Mouse (Mus musculus) C2C12 (cell line): ENCODE measurements around the gene Syt7. TPM values are rescaled to one million over a fixed set of nuclear protein-coding genes. Genes with fewer than 3 reads are reported as not detected.
A peak's percentile ranks its signal among the peaks of the same experiment; 100 is the strongest.

Experiments used
- H3K27me3 ChIP-seq: one replicate; pipeline ENCODE4 v1.6.1; 2011; ENCODE audit not compliant: control insufficient read depth, insufficient read depth, insufficient read length
- H3K36me3 ChIP-seq: one replicate; pipeline ENCODE4 v1.6.1; 2011; ENCODE audit not compliant: control insufficient read depth, insufficient read depth
- H3K4me3 ChIP-seq: one replicate; pipeline ENCODE4 v1.5.1; 2011; ENCODE audit warnings: mild to moderate bottlenecking, control low read depth; ENCODE audit not compliant: poor library complexity, insufficient read depth, severe bottlenecking
- H3K79me2 ChIP-seq: one replicate; pipeline ENCODE4 v1.6.1; 2011; ENCODE audit not compliant: control insufficient read depth, insufficient read depth
- H3K79me3 ChIP-seq: one replicate; pipeline ENCODE4 v1.6.1; 2011; ENCODE audit warnings: low read depth, control low read depth
- H3ac ChIP-seq: one replicate; pipeline ENCODE3; 2011; ENCODE audit warnings: low read depth; ENCODE audit not compliant: control insufficient read depth, insufficient read length
- CEBPB ChIP-seq: IDR thresholded peaks from one replicate; pipeline ENCODE4 v1.6.1; 2011; ENCODE audit warnings: low read depth, mild to moderate bottlenecking, control low read depth, moderate library complexity
- CTCF ChIP-seq: IDR thresholded peaks from one replicate; pipeline ENCODE4 v1.5.1; 2011; ENCODE audit not compliant: control insufficient read depth, insufficient read depth, insufficient read length
- FOSL1 ChIP-seq: IDR thresholded peaks from one replicate; pipeline ENCODE4 v1.8.0; 2011; ENCODE audit warnings: mild to moderate bottlenecking, low read length; ENCODE audit not compliant: poor library complexity, insufficient read depth, severe bottlenecking
- MAX ChIP-seq: IDR thresholded peaks from one replicate; pipeline ENCODE4 v1.6.1; 2011; ENCODE audit warnings: mild to moderate bottlenecking, control low read depth
- MYOD1 ChIP-seq: IDR thresholded peaks from one replicate; pipeline ENCODE4 v1.6.1; 2011; ENCODE audit warnings: low read depth; ENCODE audit not compliant: control insufficient read depth, insufficient read length
- MYOG ChIP-seq: IDR thresholded peaks from one replicate; pipeline ENCODE4 v1.6.1; 2011; ENCODE audit not compliant: control insufficient read depth, insufficient read length; ENCODE audit errors: extremely low read depth
- USF1 ChIP-seq: IDR thresholded peaks from one replicate; pipeline ENCODE4 v1.6.1; 2011; ENCODE audit warnings: low read depth, mild to moderate bottlenecking, control low read depth, moderate library complexity
- polyA plus RNA-seq: library from polyadenylated mRNA; unstranded; fragments of >200 nt; fragmentation: generic; extraction: Trizol; gene quantifications from one replicate; pipeline ENCODE4 v1.2.1, GENCODE M21; 2012; ENCODE audit warnings: missing spikeins

Gene Syt7
- polyA plus RNA-seq, 1 experiment = 0.23 TPM

GRCm38 (mm10) chr19:10396962-10397361 is 8.1 kb downstream of the Syt7 start:
- no peaks in the 10 kb centered on the region for H3K79me2 ChIP-seq
- no peak overlapping the region for H3K4me3 ChIP-seq
- H3K27me3 ChIP-seq = peaks cover 29% of the 10 kb centered on the region
- H3K79me3 ChIP-seq = no peaks in the 10 kb centered on the region
- no peak for TF ChIP-seq USF1
- no peak for TF ChIP-seq CEBPB
- no peak for TF ChIP-seq MYOG
- no peak for TF ChIP-seq FOSL1
- TF ChIP-seq MYOD1 = no peak
- TF ChIP-seq MAX = no peak
- no peak for TF ChIP-seq CTCF
- no peak overlapping the region for H3ac ChIP-seq
- H3K36me3 ChIP-seq = no peaks in the 10 kb centered on the region

GRCm38 (mm10) chr19:10397479-10398153 is 8.7 kb downstream of the Syt7 start:
- no peak overlapping the region for H3ac ChIP-seq
- TF ChIP-seq CTCF (no peak), FOSL1 (no peak), USF1 (no peak), MAX (no peak), CEBPB (no peak), MYOG (no peak), MYOD1 (no peak)
- peaks cover 26% of the 10 kb centered on the region for H3K27me3 ChIP-seq
- H3K79me3 ChIP-seq = no peaks in the 10 kb centered on the region
- H3K4me3 ChIP-seq = no peak overlapping the region
- H3K36me3 ChIP-seq = no peaks in the 10 kb centered on the region
- H3K79me2 ChIP-seq = no peaks in the 10 kb centered on the region

- TF ChIP-seq CEBPB (no peak), CTCF (no peak), MYOD1 (no peak), MYOG (no peak), FOSL1 (no peak), USF1 (no peak), MAX (no peak)
- Histone ChIP-seq H3K79me3 (no peaks in the 10 kb centered on the region), H3K36me3 (no peaks in the 10 kb centered on the region), H3K79me2 (no peaks in the 10 kb centered on the region), H3K27me3 (peaks cover 26% of the 10 kb centered on the region), H3K4me3 (no peak overlapping the region), H3ac (no peak overlapping the region)
These were observed 9.4 kb downstream of the Syt7 start for GRCm38 (mm10) chr19:10398296-10398695.

- TF ChIP-seq MAX (peak; percentile 81), USF1 (no peak)
- Histone ChIP-seq H3K79me3 (no peaks in the 10 kb centered on the region), H3K79me2 (no peaks in the 10 kb centered on the region), H3K36me3 (no peaks in the 10 kb centered on the region), H3K4me3 (no peak overlapping the region), H3ac (no peak overlapping the region), H3K27me3 (peaks cover 15% of the 10 kb centered on the region)
These were observed 14.0 kb downstream of the Syt7 start for GRCm38 (mm10) chr19:10402771-10403494.

GRCm38 (mm10) chr19:10403593-10404380 is 14.9 kb downstream of the Syt7 start:
- H3K36me3 ChIP-seq = no peaks in the 10 kb centered on the region
- peaks cover 14% of the 10 kb centered on the region for H3K27me3 ChIP-seq
- H3K4me3 ChIP-seq = no peak overlapping the region
- TF ChIP-seq MYOD1 (no peak), MYOG (no peak), FOSL1 (no peak), USF1 (no peak), CEBPB (no peak), CTCF (no peak), MAX (no peak)
- H3K79me2 ChIP-seq = no peaks in the 10 kb centered on the region
- no peaks in the 10 kb centered on the region for H3K79me3 ChIP-seq
- H3ac ChIP-seq = no peak overlapping the region

- peaks cover 14% of the 10 kb centered on the region for H3K27me3 ChIP-seq
- H3K79me3 ChIP-seq = no peaks in the 10 kb centered on the region
- no peaks in the 10 kb centered on the region for H3K36me3 ChIP-seq
- no peak for TF ChIP-seq CTCF
- no peak for TF ChIP-seq MAX
- no peak for TF ChIP-seq FOSL1
- TF ChIP-seq MYOG = no peak
- no peak for TF ChIP-seq USF1
- TF ChIP-seq CEBPB = no peak
- no peak for TF ChIP-seq MYOD1
- H3K4me3 ChIP-seq = no peak overlapping the region
- no peak overlapping the region for H3ac ChIP-seq
- H3K79me2 ChIP-seq = no peaks in the 10 kb centered on the region
These were observed 15.5 kb downstream of the Syt7 start for GRCm38 (mm10) chr19:10404424-10404823.
